Mouse (Mus musculus): ENCODE measurements around the gene Mob3b. TPM values are rescaled to one million over a fixed set of nuclear protein-coding genes. Genes with fewer than 3 reads are reported as not detected.

Gene Mob3b
- polyA plus RNA-seq, 1 experiment = 4.0 TPM

GRCm38 (mm10) chr4:35034504-35035290 lies 122.6 kb downstream of the Mob3b start:
- Histone ChIP-seq H3K27ac (ENCODE audit: insufficient read depth, low read length) (no peak overlapping the region), H3K4me1 (ENCODE audit: control insufficient read depth, insufficient read depth, low read length) (no peaks in the 10 kb centered on the region), H3K4me3 (ENCODE audit: insufficient read depth, low read length) (no peak overlapping the region)
- TF ChIP-seq POLR2A (IDR thresholded peaks at IDR 0.05; ENCODE audit: extremely low read depth, insufficient read depth, low read length) (no peak), CTCF (IDR thresholded peaks at IDR 0.05; ENCODE audit: extremely low read depth, insufficient read depth, low read length) (no peak)

- Histone ChIP-seq H3K27ac (ENCODE audit: insufficient read depth, low read length) (no peak overlapping the region), H3K4me3 (ENCODE audit: insufficient read depth, low read length) (no peak overlapping the region), H3K4me1 (ENCODE audit: control insufficient read depth, insufficient read depth, low read length) (no peaks in the 10 kb centered on the region)
- no peak for TF ChIP-seq CTCF (IDR thresholded peaks at IDR 0.05; ENCODE audit: extremely low read depth, insufficient read depth, low read length)
- no peak for TF ChIP-seq POLR2A (IDR thresholded peaks at IDR 0.05; ENCODE audit: extremely low read depth, insufficient read depth, low read length)
Measured at GRCm38 (mm10) chr4:35032758-35033157, 124.5 kb downstream of the Mob3b start.

- H3K27ac ChIP-seq (ENCODE audit: insufficient read depth, low read length) = no peak overlapping the region
- H3K4me3 ChIP-seq (ENCODE audit: insufficient read depth, low read length) = no peak overlapping the region
- H3K4me1 ChIP-seq (ENCODE audit: control insufficient read depth, insufficient read depth, low read length) = no peaks in the 10 kb centered on the region
- no peak for TF ChIP-seq CTCF (IDR thresholded peaks at IDR 0.05; ENCODE audit: extremely low read depth, insufficient read depth, low read length)
- TF ChIP-seq POLR2A (IDR thresholded peaks at IDR 0.05; ENCODE audit: extremely low read depth, insufficient read depth, low read length) = no peak
Measured at GRCm38 (mm10) chr4:35031623-35032022, 125.7 kb downstream of the Mob3b start.

- Histone ChIP-seq H3K4me1 (ENCODE audit: control insufficient read depth, insufficient read depth, low read length) (no peaks in the 10 kb centered on the region), H3K27ac (ENCODE audit: insufficient read depth, low read length) (no peak overlapping the region), H3K4me3 (ENCODE audit: insufficient read depth, low read length) (no peak overlapping the region)
- TF ChIP-seq POLR2A (IDR thresholded peaks at IDR 0.05; ENCODE audit: extremely low read depth, insufficient read depth, low read length) = no peak
- no peak for TF ChIP-seq CTCF (IDR thresholded peaks at IDR 0.05; ENCODE audit: extremely low read depth, insufficient read depth, low read length)
Measured at GRCm38 (mm10) chr4:35031141-35031540, 126.1 kb downstream of the Mob3b start.

GRCm38 (mm10) chr4:35018416-35018815 lies 138.9 kb downstream of the Mob3b start:
- TF ChIP-seq CTCF (IDR thresholded peaks at IDR 0.05; ENCODE audit: extremely low read depth, insufficient read depth, low read length) = no peak
- no peak for TF ChIP-seq POLR2A (IDR thresholded peaks at IDR 0.05; ENCODE audit: extremely low read depth, insufficient read depth, low read length)
- no peaks in the 10 kb centered on the region for H3K4me1 ChIP-seq (ENCODE audit: control insufficient read depth, insufficient read depth, low read length)
- no peak overlapping the region for H3K27ac ChIP-seq (ENCODE audit: insufficient read depth, low read length)
- no peak overlapping the region for H3K4me3 ChIP-seq (ENCODE audit: insufficient read depth, low read length)

- H3K4me3 ChIP-seq (ENCODE audit: insufficient read depth, low read length) = no peak overlapping the region
- peak overlapping the region; percentile 29; the same call in 1 of the 2 replicates for H3K27ac ChIP-seq (ENCODE audit: insufficient read depth, low read length)
- no peaks in the 10 kb centered on the region for H3K4me1 ChIP-seq (ENCODE audit: control insufficient read depth, insufficient read depth, low read length)
- TF ChIP-seq POLR2A (IDR thresholded peaks at IDR 0.05; ENCODE audit: extremely low read depth, insufficient read depth, low read length) (no peak), CTCF (IDR thresholded peaks at IDR 0.05; ENCODE audit: extremely low read depth, insufficient read depth, low read length) (no peak)
Measured at GRCm38 (mm10) chr4:35012401-35013307, 144.6 kb downstream of the Mob3b start.

- no peak for TF ChIP-seq CTCF (IDR thresholded peaks at IDR 0.05; ENCODE audit: extremely low read depth, insufficient read depth, low read length)
- Histone ChIP-seq H3K4me1 (ENCODE audit: control insufficient read depth, insufficient read depth, low read length) (no peaks in the 10 kb centered on the region), H3K4me3 (ENCODE audit: insufficient read depth, low read length) (no peak overlapping the region), H3K27ac (ENCODE audit: insufficient read depth, low read length) (no peak overlapping the region)
Measured at GRCm38 (mm10) chr4:35006541-35007260, 150.6 kb downstream of the Mob3b start.

- no peaks in the 10 kb centered on the region for H3K4me1 ChIP-seq (ENCODE audit: control insufficient read depth, insufficient read depth, low read length)
- TF ChIP-seq CTCF (IDR thresholded peaks at IDR 0.05; ENCODE audit: extremely low read depth, insufficient read depth, low read length) (no peak), POLR2A (IDR thresholded peaks at IDR 0.05; ENCODE audit: extremely low read depth, insufficient read depth, low read length) (no peak)
- no peak overlapping the region for H3K27ac ChIP-seq (ENCODE audit: insufficient read depth, low read length)
- no peak overlapping the region for H3K4me3 ChIP-seq (ENCODE audit: insufficient read depth, low read length)
Measured at GRCm38 (mm10) chr4:35006056-35006455, 151.2 kb downstream of the Mob3b start.

- TF ChIP-seq POLR2A (IDR thresholded peaks at IDR 0.05; ENCODE audit: extremely low read depth, insufficient read depth, low read length) = no peak
- no peak for TF ChIP-seq CTCF (IDR thresholded peaks at IDR 0.05; ENCODE audit: extremely low read depth, insufficient read depth, low read length)
- Histone ChIP-seq H3K4me1 (ENCODE audit: control insufficient read depth, insufficient read depth, low read length) (no peaks in the 10 kb centered on the region), H3K4me3 (ENCODE audit: insufficient read depth, low read length) (no peak overlapping the region), H3K27ac (ENCODE audit: insufficient read depth, low read length) (no peak overlapping the region)
Measured at GRCm38 (mm10) chr4:35005068-35005769, 152.1 kb downstream of the Mob3b start.
